14 mouse cellular contexts compared by ENCODE assay signal in the genomic region with DNA sequence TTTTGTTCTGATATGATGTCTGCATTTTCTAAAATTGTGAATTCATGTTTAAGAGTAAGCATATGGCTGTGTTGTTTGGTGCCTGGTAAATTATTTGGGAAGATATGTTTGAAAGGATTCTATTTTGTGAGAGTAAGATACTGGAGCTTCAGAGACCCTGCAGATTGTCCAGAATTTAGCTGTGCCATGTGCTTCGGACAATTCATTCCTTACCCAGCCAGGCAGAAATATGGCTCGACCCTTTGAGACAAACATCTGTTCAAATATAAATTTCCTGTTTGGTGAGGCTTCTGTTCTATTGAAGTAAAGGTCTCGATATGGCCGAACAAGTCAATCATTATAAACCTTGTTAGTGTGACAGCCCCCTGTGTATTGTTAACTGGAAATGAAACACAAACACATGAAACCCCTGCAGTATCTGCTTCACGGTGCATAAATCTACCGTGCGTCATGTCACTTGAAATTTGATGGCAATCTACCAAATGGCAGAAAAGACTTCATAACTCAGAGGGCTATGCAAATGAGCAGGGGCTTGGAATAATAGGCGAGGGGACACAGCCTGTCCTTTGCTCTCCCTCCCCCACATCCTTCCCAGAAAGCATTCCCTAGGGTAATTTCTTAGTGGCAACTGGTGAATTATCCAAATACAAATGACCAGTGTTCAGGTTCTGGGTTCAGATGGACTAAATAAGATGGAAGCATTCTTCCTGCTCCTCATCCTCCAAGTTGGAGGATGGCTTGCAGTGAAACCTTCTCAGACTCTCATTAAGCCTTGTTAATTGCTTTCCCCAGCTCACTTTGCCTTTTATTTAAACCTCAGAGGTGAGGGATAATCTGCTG.
A peak's percentile ranks its signal among the peaks of the same experiment; 100 is the strongest.
DNase-seq lines count a peak whose midpoint lies in the region; ATAC-seq lines count a peak whose summit lies in the region.
"Had no signal": no experiment of that assay in that cellular context is flagged by ENCODE, and none has a peak within 500 bp of the region (broad histone marks: within the 10 kb centered on the region; RNA-seq: fewer than 3 reads in every experiment).

No protein-coding gene starts in this region.

- H3K36me3 ChIP-seq in hindbrain, embryonic 10.5 days: no peaks in the 10 kb centered on the region
- H3K36me3 ChIP-seq in midbrain, embryonic 14.5 days (ENCODE audit: control insufficient read depth, insufficient read depth, low read length): no peaks in the 10 kb centered on the region
- no peaks in the 10 kb centered on the region for H3K36me3 ChIP-seq in kidney, embryonic 16.5 days (ENCODE audit: insufficient read depth, low read length)

- H3K4me1 ChIP-seq in hindbrain, embryonic 10.5 days (replicated peaks): peaks cover 18% of the 10 kb centered on the region
- peaks cover 8% of the 10 kb centered on the region; the same call in 1 of the 2 replicates for H3K4me1 ChIP-seq in midbrain, embryonic 14.5 days (ENCODE audit: control insufficient read depth, insufficient read depth, low read length)
- H3K4me1 ChIP-seq in kidney, embryonic 16.5 days (ENCODE audit: insufficient read depth, low read length): peaks cover 5% of the 10 kb centered on the region; the same call in 1 of the 2 replicates

- 0 out of 2 replicates have a peak overlapping the region, but pooled peaks have one; percentile 69 for H3K27ac ChIP-seq in hindbrain, embryonic 10.5 days
- H3K27ac ChIP-seq in midbrain, embryonic 14.5 days (replicated peaks; ENCODE audit: low read depth, low read length): peak overlapping the region; percentile 60
- H3K27ac ChIP-seq in kidney, embryonic 16.5 days (ENCODE audit: low read length): no peak overlapping the region
- H3K27ac ChIP-seq: left cerebral cortex, adult 2 months; macrophage had no signal

- 34% methylated on average over 8 of the region's 8 CpGs for WGBS in hindbrain, embryonic 10.5 days
- 6% methylated on average over 8 of the region's 8 CpGs for WGBS in midbrain, embryonic 14.5 days
- WGBS in kidney, embryonic 16.5 days: 13% methylated on average over 8 of the region's 8 CpGs

- no peaks in the 10 kb centered on the region for H3K27me3 ChIP-seq in hindbrain, embryonic 10.5 days (ENCODE audit: insufficient read depth, poor library complexity, severe bottlenecking)
- H3K27me3 ChIP-seq in midbrain, embryonic 14.5 days (ENCODE audit: control insufficient read depth, insufficient read depth, low read length): no peaks in the 10 kb centered on the region
- no peaks in the 10 kb centered on the region for H3K27me3 ChIP-seq in kidney, embryonic 16.5 days (ENCODE audit: insufficient read depth, low read length)

- H3K4me3 ChIP-seq in hindbrain, embryonic 10.5 days: no peak overlapping the region
- no peak overlapping the region for H3K4me3 ChIP-seq in midbrain, embryonic 14.5 days (replicated peaks; ENCODE audit: low read depth, low read length)
- no peak overlapping the region for H3K4me3 ChIP-seq in kidney, embryonic 16.5 days (ENCODE audit: low read length)
- H3K4me3 ChIP-seq: left cerebral cortex, adult 2 months had no signal

- 0 out of 2 replicates have a peak overlapping the region, but pooled peaks have one; percentile 5 for H3K4me2 ChIP-seq in midbrain, embryonic 14.5 days (ENCODE audit: low read length)
- no peak overlapping the region for H3K4me2 ChIP-seq in kidney, embryonic 16.5 days (replicated peaks; ENCODE audit: low read depth, low read length)
- H3K4me2 ChIP-seq: liver, embryonic 11.5 days had no signal

- no peaks in the 10 kb centered on the region for H3K9me3 ChIP-seq in hindbrain, embryonic 10.5 days
- H3K9me3 ChIP-seq in midbrain, embryonic 14.5 days (ENCODE audit: control insufficient read depth, low read length): no peaks in the 10 kb centered on the region
- no peaks in the 10 kb centered on the region for H3K9me3 ChIP-seq in kidney, embryonic 16.5 days (ENCODE audit: low read length)

- H3K9ac ChIP-seq in midbrain, embryonic 14.5 days (replicated peaks; ENCODE audit: low read length): no peak overlapping the region
- H3K9ac ChIP-seq in kidney, embryonic 16.5 days (replicated peaks; ENCODE audit: low read length): no peak overlapping the region

- DNase-seq in left cerebral cortex, postnatal 4 days: peak; percentile 9
- no peak for DNase-seq in left cerebral cortex, postnatal 25 days (ENCODE audit: low spot score in 2 of 2)
- peak; percentile 15 for DNase-seq in hindbrain, embryonic 10.5 days (ENCODE audit: low spot score)
- peak; percentile 67 for DNase-seq in midbrain, embryonic 14.5 days
- no peak for DNase-seq in heart, adult 8-10 months (ENCODE audit: low spot score)
- DNase-seq in urinary bladder, postnatal 25 days (ENCODE audit: low spot score): no peak
- DNase-seq in kidney, adult 11 months: no peak
- DNase-seq: adrenal gland, adult 8-10 months; cerebellum, adult 11-12 months; kidney, postnatal 14 days had no signal

- intact Hi-C loops in left cerebral cortex, postnatal 4 days (cut with DNase I): no loop called here
- intact Hi-C loops in left cerebral cortex, postnatal 25 days (cut with DNase I): no loop called here

- peak; percentile 87 for ATAC-seq in midbrain, embryonic 14.5 days (ENCODE audit: low FRiP score, low TSS enrichment)
- no peak; the same call in 1 of the 2 replicates for ATAC-seq in kidney, embryonic 16.5 days (ENCODE audit: low FRiP score, low TSS enrichment)

Comparison
In these comparisons a context has a peak if more than half of its experiments do, and no peak if none do; other contexts are left out.
1. DNase-seq: peak in left cerebral cortex, postnatal 4 days (single experiment), hindbrain, embryonic 10.5 days (single experiment) and midbrain, embryonic 14.5 days (single experiment); none in left cerebral cortex, postnatal 25 days (0 of 2), heart, adult 8-10 months (single experiment), urinary bladder, postnatal 25 days (single experiment) and kidney, adult 11 months (single experiment).